Mouse (Mus musculus) C2C12 (cell line): ENCODE results near the gene Cdh18. TPM values are rescaled to one million over a fixed set of nuclear protein-coding genes. Genes with fewer than 3 reads are reported as not detected.

Experiments
- H3K27me3 ChIP-seq: one replicate; pipeline ENCODE4 v1.6.1; 2011; ENCODE audit not compliant: control insufficient read depth, insufficient read depth, insufficient read length
- H3K36me3 ChIP-seq: one replicate; pipeline ENCODE4 v1.6.1; 2011; ENCODE audit not compliant: control insufficient read depth, insufficient read depth
- H3K4me3 ChIP-seq: one replicate; pipeline ENCODE4 v1.5.1; 2011; ENCODE audit warnings: mild to moderate bottlenecking, control low read depth; ENCODE audit not compliant: poor library complexity, insufficient read depth, severe bottlenecking
- H3K79me2 ChIP-seq: one replicate; pipeline ENCODE4 v1.6.1; 2011; ENCODE audit not compliant: control insufficient read depth, insufficient read depth
- H3K79me3 ChIP-seq: one replicate; pipeline ENCODE4 v1.6.1; 2011; ENCODE audit warnings: low read depth, control low read depth
- H3ac ChIP-seq: one replicate; pipeline ENCODE3; 2011; ENCODE audit warnings: low read depth; ENCODE audit not compliant: control insufficient read depth, insufficient read length
- CEBPB ChIP-seq: IDR thresholded peaks from one replicate; pipeline ENCODE4 v1.6.1; 2011; ENCODE audit warnings: low read depth, mild to moderate bottlenecking, control low read depth, moderate library complexity
- CTCF ChIP-seq: IDR thresholded peaks from one replicate; pipeline ENCODE4 v1.5.1; 2011; ENCODE audit not compliant: control insufficient read depth, insufficient read depth, insufficient read length
- FOSL1 ChIP-seq: IDR thresholded peaks from one replicate; pipeline ENCODE4 v1.8.0; 2011; ENCODE audit warnings: mild to moderate bottlenecking, low read length; ENCODE audit not compliant: poor library complexity, insufficient read depth, severe bottlenecking
- MAX ChIP-seq: IDR thresholded peaks from one replicate; pipeline ENCODE4 v1.6.1; 2011; ENCODE audit warnings: mild to moderate bottlenecking, control low read depth
- MYOD1 ChIP-seq: IDR thresholded peaks from one replicate; pipeline ENCODE4 v1.6.1; 2011; ENCODE audit warnings: low read depth; ENCODE audit not compliant: control insufficient read depth, insufficient read length
- MYOG ChIP-seq: IDR thresholded peaks from one replicate; pipeline ENCODE4 v1.6.1; 2011; ENCODE audit not compliant: control insufficient read depth, insufficient read length; ENCODE audit errors: extremely low read depth
- USF1 ChIP-seq: IDR thresholded peaks from one replicate; pipeline ENCODE4 v1.6.1; 2011; ENCODE audit warnings: low read depth, mild to moderate bottlenecking, control low read depth, moderate library complexity
- polyA plus RNA-seq: library from polyadenylated mRNA; unstranded; fragments of >200 nt; fragmentation: generic; extraction: Trizol; gene quantifications from one replicate; pipeline ENCODE4 v1.2.1, GENCODE M21; 2012; ENCODE audit warnings: missing spikeins

The Cdh18 gene
- polyA plus RNA-seq, 1 experiment: 2.9 TPM

- TF ChIP-seq MYOG: no peak
- TF ChIP-seq USF1: no peak
- no peak for TF ChIP-seq FOSL1
- no peak for TF ChIP-seq MYOD1
- TF ChIP-seq CEBPB: no peak
- no peak for TF ChIP-seq CTCF
- no peak for TF ChIP-seq MAX
- Histone ChIP-seq H3ac (no peak overlapping the region), H3K79me3 (no peaks in the 10 kb centered on the region), H3K4me3 (no peak overlapping the region), H3K79me2 (no peaks in the 10 kb centered on the region), H3K36me3 (no peaks in the 10 kb centered on the region), H3K27me3 (no peaks in the 10 kb centered on the region)
These were observed 227.5 kb downstream of the Cdh18 start for GRCm38 (mm10) chr15:22776346-22776745.

- no peak overlapping the region for H3K4me3 ChIP-seq
- H3K27me3 ChIP-seq: no peaks in the 10 kb centered on the region
- H3K79me2 ChIP-seq: no peaks in the 10 kb centered on the region
- no peak overlapping the region for H3ac ChIP-seq
- TF ChIP-seq CTCF (no peak), MYOD1 (no peak), CEBPB (no peak), MYOG (no peak), FOSL1 (no peak), USF1 (no peak), MAX (no peak)
- H3K79me3 ChIP-seq: no peaks in the 10 kb centered on the region
- H3K36me3 ChIP-seq: no peaks in the 10 kb centered on the region
These were observed 240.9 kb downstream of the Cdh18 start for GRCm38 (mm10) chr15:22789696-22790095.

DNA sequence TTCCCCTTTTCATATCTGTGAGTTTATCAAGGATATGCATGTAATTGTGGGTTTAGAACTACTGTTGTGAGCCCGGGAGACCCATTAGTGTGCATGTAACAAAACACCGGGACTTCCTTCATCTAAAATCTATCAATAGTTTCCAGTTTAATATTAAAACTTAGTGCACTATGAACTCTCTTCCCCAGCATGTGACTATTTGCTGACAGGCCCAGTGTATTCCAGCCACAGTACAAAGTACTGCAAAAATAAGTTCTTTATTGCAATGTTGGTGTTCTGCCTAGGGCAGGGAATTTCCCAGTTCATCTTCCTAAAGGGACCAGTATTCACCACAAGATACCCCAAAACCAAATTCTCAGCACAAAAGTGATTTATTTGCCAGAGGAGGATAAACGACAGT, 243.0 kb downstream of the Cdh18 start:
- Histone ChIP-seq H3K4me3 (no peak overlapping the region), H3K36me3 (no peaks in the 10 kb centered on the region), H3K79me2 (no peaks in the 10 kb centered on the region), H3ac (no peak overlapping the region), H3K79me3 (no peaks in the 10 kb centered on the region), H3K27me3 (no peaks in the 10 kb centered on the region)
- TF ChIP-seq USF1 (no peak), FOSL1 (no peak), MYOG (no peak), CTCF (no peak), CEBPB (no peak)

GRCm38 (mm10) chr15:22833127-22833526, 284.3 kb downstream of the Cdh18 start:
- Histone ChIP-seq H3K79me2 (no peaks in the 10 kb centered on the region), H3K27me3 (no peaks in the 10 kb centered on the region), H3K79me3 (no peaks in the 10 kb centered on the region), H3K4me3 (no peak overlapping the region), H3K36me3 (no peaks in the 10 kb centered on the region), H3ac (no peak overlapping the region)
- TF ChIP-seq MYOD1 (no peak), FOSL1 (no peak), CEBPB (no peak), MYOG (no peak), USF1 (no peak), MAX (no peak), CTCF (no peak)

DNA sequence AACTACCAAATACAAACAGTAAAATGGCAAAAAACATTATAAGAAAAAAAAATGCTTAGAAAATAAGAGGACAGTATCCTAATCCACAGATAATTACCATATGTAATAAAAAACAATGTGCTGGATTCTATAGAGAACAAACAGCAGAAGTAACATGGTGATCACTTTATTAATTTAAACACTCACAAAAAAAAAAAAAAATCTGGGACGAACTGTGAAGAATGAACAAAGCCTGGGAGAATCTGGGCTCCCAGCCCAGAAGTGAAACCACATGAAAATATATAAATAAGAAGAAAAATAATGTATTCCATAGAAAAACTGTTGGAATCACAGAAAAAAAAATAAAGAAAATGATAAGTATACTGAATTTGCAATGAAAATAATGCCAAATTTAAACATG, 288.4 kb downstream of the Cdh18 start:
- no peak for TF ChIP-seq MAX
- no peak for TF ChIP-seq CTCF
- no peak for TF ChIP-seq FOSL1
- no peak for TF ChIP-seq CEBPB
- no peak for TF ChIP-seq MYOG
- no peak for TF ChIP-seq MYOD1
- TF ChIP-seq USF1: no peak
- no peaks in the 10 kb centered on the region for H3K36me3 ChIP-seq

GRCm38 (mm10) chr15:22857704-22858103, 308.9 kb downstream of the Cdh18 start:
- Histone ChIP-seq H3K79me2 (no peaks in the 10 kb centered on the region), H3K36me3 (no peaks in the 10 kb centered on the region), H3K27me3 (no peaks in the 10 kb centered on the region), H3ac (no peak overlapping the region), H3K79me3 (no peaks in the 10 kb centered on the region), H3K4me3 (no peak overlapping the region)
- TF ChIP-seq CEBPB (no peak), MYOD1 (no peak), CTCF (no peak), MYOG (no peak), MAX (no peak), USF1 (no peak), FOSL1 (no peak)

More for the DNA sequence above, 288.4 kb downstream of the Cdh18 start:
- Histone ChIP-seq H3K4me3 (no peak overlapping the region), H3ac (no peak overlapping the region), H3K79me3 (no peaks in the 10 kb centered on the region), H3K79me2 (no peaks in the 10 kb centered on the region), H3K27me3 (no peaks in the 10 kb centered on the region)
